Mouse (Mus musculus) right cerebral cortex, postnatal 25 days (tissue): ENCODE results near the gene Ell.
A peak's percentile ranks its signal among the peaks of the same experiment; 100 is the strongest.
"Not testable (repeated sequence)": the region's sequence is repeated elsewhere in the genome, so short reads cannot be mapped to it uniquely, and the experiment has no call there.

Experiments
- DNase-seq: peaks from one replicate; pipeline ENCODE4 v3.0.0; 2022

Ell gene

GRCm38 (mm10) chr8:70507027-70507393 is 32.2 kb upstream of the Ell start:
- DNase-seq: no peak

- no peak for DNase-seq
These were observed 29.8 kb upstream of the Ell start for GRCm38 (mm10) chr8:70509281-70509952.

GRCm38 (mm10) chr8:70510228-70510915 is 28.9 kb upstream of the Ell start, which contains the start of gene Uba52:
TSS of gene Uba52 (minus strand) at chr8:70510801.
- peak; percentile 98 for DNase-seq

- DNase-seq: not testable (repeated sequence)
These were observed 28.1 kb upstream of the Ell start for GRCm38 (mm10) chr8:70511174-70511573.

- DNase-seq: no peak
These were observed 27.5 kb upstream of the Ell start for GRCm38 (mm10) chr8:70511770-70512169.

GRCm38 (mm10) chr8:70512253-70512903 is 26.9 kb upstream of the Ell start:
- DNase-seq: no peak

GRCm38 (mm10) chr8:70513441-70513840 is 25.8 kb upstream of the Ell start:
- peak; percentile 61 for DNase-seq

- DNase-seq: no peak
These were observed 21.2 kb upstream of the Ell start for GRCm38 (mm10) chr8:70517940-70518643.

GRCm38 (mm10) chr8:70519043-70519442 is 20.2 kb upstream of the Ell start:
- no peak for DNase-seq

- no peak for DNase-seq
These were observed 19.7 kb upstream of the Ell start for GRCm38 (mm10) chr8:70519606-70520005.

GRCm38 (mm10) chr8:70522592-70523403 is 16.5 kb upstream of the Ell start:
- DNase-seq: peak; percentile 97

- DNase-seq: no peak
These were observed 12.1 kb upstream of the Ell start for GRCm38 (mm10) chr8:70527111-70527511.

- peak; percentile 98 for DNase-seq
These were observed 11.6 kb upstream of the Ell start, which contains the start of the genes Fkbp8 and Kxd1 for GRCm38 (mm10) chr8:70527512-70528181. TSS of gene Fkbp8 (plus strand) at chr8:70527724. TSS of gene Kxd1 (minus strand) at chr8:70527956.

- DNase-seq: no peak
These were observed 11.0 kb upstream of the Ell start for GRCm38 (mm10) chr8:70528182-70528797.

GRCm38 (mm10) chr8:70529299-70529698 is 10.0 kb upstream of the Ell start:
- DNase-seq: no peak

GRCm38 (mm10) chr8:70529741-70530161 is 9.5 kb upstream of the Ell start:
- DNase-seq: no peak

- no peak for DNase-seq
These were observed 8.9 kb upstream of the Ell start for GRCm38 (mm10) chr8:70530314-70530713.

- no peak for DNase-seq
These were observed 5.0 kb upstream of the Ell start for GRCm38 (mm10) chr8:70534281-70534680.

- no peak for DNase-seq
These were observed 4.0 kb upstream of the Ell start for GRCm38 (mm10) chr8:70535221-70535620.

- no peak for DNase-seq
These were observed 3.6 kb upstream of the Ell start for GRCm38 (mm10) chr8:70535701-70536100.

GRCm38 (mm10) chr8:70538024-70538579 is 1.2 kb upstream of the Ell start:
- DNase-seq: no peak
